Mouse (Mus musculus): ENCODE measurements around the gene Dpp9.

DNA sequence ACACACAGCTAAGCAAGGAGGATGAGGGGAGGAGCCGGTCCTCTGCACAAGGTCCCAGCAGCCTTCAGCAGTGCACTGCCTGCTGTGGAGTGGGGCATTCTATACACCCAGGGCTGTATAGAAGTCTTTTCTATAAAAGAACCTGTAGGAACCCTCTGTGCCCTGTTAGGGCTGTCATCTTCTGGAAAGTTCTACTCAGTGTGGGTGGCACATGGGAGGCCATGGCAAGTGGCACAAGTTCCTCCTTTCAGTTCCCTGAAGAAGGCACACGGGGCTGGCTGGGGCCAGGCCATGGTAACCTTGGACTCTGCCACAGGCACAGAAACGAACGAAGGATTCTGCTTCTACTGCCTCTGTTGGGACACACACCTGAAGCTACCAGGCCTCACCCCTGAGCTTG, 46.3 kb upstream of the Dpp9 start:
- TF ChIP-seq CTCF (IDR thresholded peaks at IDR 0.05; ENCODE audit: extremely low read depth, insufficient read depth, low read length) (no peak), POLR2A (IDR thresholded peaks at IDR 0.05; ENCODE audit: extremely low read depth, insufficient read depth, low read length) (no peak)
